Mouse (Mus musculus): ENCODE measurements around the gene Neu3.

The Neu3 gene

GRCm38 (mm10) chr7:99828083-99828570 is at the start of gene Neu3:
TSS of gene Neu3 (minus strand) at chr7:99828417.
- DNase-seq (ENCODE audit: low spot score): peak; percentile 75

GRCm38 (mm10) chr7:99876345-99876744 is 48.1 kb upstream of the Neu3 start:
- peak; percentile 60 for DNase-seq (ENCODE audit: low spot score)

- no peak for DNase-seq (ENCODE audit: low spot score)
Measured at GRCm38 (mm10) chr7:99875891-99876290, 47.7 kb upstream of the Neu3 start.

GRCm38 (mm10) chr7:99873965-99874364 is 45.7 kb upstream of the Neu3 start:
- DNase-seq (ENCODE audit: low spot score): no peak

GRCm38 (mm10) chr7:99869296-99869695 is 41.1 kb upstream of the Neu3 start:
- no peak for DNase-seq (ENCODE audit: low spot score)

- DNase-seq (ENCODE audit: low spot score): no peak
Measured at GRCm38 (mm10) chr7:99865219-99865618, 37.0 kb upstream of the Neu3 start.

GRCm38 (mm10) chr7:99864241-99865028 is 36.2 kb upstream of the Neu3 start:
- DNase-seq (ENCODE audit: low spot score): no peak

- no peak for DNase-seq (ENCODE audit: low spot score)
Measured at GRCm38 (mm10) chr7:99863362-99863761, 35.1 kb upstream of the Neu3 start, which contains the start of gene Spcs2. TSS of gene Spcs2 (minus strand) at chr7:99863462.

GRCm38 (mm10) chr7:99858813-99859585 is 30.8 kb upstream of the Neu3 start, which contains the start of gene Xrra1:
TSS of gene Xrra1 (plus strand) at chr7:99859116.
- DNase-seq (ENCODE audit: low spot score): peak; percentile 80

GRCm38 (mm10) chr7:99858175-99858812 is 30.1 kb upstream of the Neu3 start:
- DNase-seq (ENCODE audit: low spot score): no peak

GRCm38 (mm10) chr7:99856266-99856861 is 28.1 kb upstream of the Neu3 start:
- DNase-seq (ENCODE audit: low spot score): no peak

GRCm38 (mm10) chr7:99854311-99854710 is 26.1 kb upstream of the Neu3 start:
- DNase-seq (ENCODE audit: low spot score): no peak

GRCm38 (mm10) chr7:99853350-99853749 is 25.1 kb upstream of the Neu3 start:
- no peak for DNase-seq (ENCODE audit: low spot score)

GRCm38 (mm10) chr7:99851618-99852017 is 23.4 kb upstream of the Neu3 start:
- DNase-seq (ENCODE audit: low spot score): no peak

- no peak for DNase-seq (ENCODE audit: low spot score)
Measured at GRCm38 (mm10) chr7:99851121-99851520, 22.9 kb upstream of the Neu3 start.

GRCm38 (mm10) chr7:99850534-99850933 is 22.3 kb upstream of the Neu3 start:
- DNase-seq (ENCODE audit: low spot score): no peak

- no peak for DNase-seq (ENCODE audit: low spot score)
Measured at GRCm38 (mm10) chr7:99845533-99846236, 17.5 kb upstream of the Neu3 start.

- DNase-seq (ENCODE audit: low spot score): no peak
Measured at GRCm38 (mm10) chr7:99838241-99838640, 10.0 kb upstream of the Neu3 start.

- no peak for DNase-seq (ENCODE audit: low spot score)
Measured at GRCm38 (mm10) chr7:99837358-99838071, 9.3 kb upstream of the Neu3 start.

- DNase-seq (ENCODE audit: low spot score): no peak
Measured at GRCm38 (mm10) chr7:99836781-99837180, 8.6 kb upstream of the Neu3 start.
